Mouse (Mus musculus) thymus, postnatal 10 days (tissue): ENCODE measurements around the gene Ifna7.
"Not testable (repeated sequence)": the region's sequence is repeated elsewhere in the genome, so short reads cannot be mapped to it uniquely, and the experiment has no call there.

ENCODE experiments used
- DNase-seq, 2 experiments: peaks; one replicate each; pipeline ENCODE4 v3.0.0; 2021; ENCODE audit warnings: low spot score in 2 of 2

The Ifna7 gene

DNA sequence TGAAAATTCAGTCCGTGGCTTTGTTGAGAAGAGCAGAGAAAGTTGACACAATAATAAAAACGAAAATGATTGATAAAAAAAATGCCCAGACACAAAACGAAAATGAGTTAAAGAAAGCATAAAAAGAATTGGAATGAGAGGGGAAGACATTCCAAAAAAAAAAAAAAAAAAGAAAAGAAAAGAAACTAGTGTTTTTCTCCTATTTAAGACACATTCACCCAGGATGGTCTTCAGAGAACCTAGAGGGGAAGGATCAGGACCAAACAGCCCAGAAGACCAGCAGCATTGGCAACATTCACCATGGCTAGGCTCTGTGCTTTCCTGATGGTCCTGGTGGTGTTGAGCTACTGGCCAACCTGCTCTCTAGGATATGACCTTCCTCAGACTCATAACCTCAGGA lies at the start of gene Ifna7:
Gene Ifna7, plus strand, starts transcription at position 301 of the 400 bp plus-strand sequence.
- DNase-seq, result no peak

DNA sequence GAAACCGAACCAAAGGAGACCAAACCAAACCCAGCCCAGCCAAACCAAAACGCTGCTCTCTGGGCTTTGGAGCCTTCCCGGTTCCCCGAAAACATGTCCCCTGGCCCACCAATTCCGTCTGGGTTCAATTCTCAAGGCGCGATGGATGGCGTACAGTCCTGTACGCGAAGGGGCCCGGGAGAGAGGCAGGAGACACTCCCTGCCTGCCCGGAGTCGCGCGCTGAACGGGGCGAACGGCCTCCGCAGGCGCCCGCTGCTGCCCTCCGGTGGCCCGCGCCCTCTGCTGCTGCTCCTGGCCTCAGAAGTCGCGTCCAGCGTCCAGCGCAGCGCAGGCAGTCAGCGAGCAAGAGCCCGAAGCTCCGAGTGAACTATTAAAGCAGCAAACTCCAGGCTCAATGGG lies 42.5 kb upstream of the Ifna7 start, which contains the start of gene Gm13290:
Gene Gm13290, plus strand, starts transcription at position 301 of the 400 bp plus-strand sequence.
- DNase-seq, result not testable (repeated sequence)

DNA sequence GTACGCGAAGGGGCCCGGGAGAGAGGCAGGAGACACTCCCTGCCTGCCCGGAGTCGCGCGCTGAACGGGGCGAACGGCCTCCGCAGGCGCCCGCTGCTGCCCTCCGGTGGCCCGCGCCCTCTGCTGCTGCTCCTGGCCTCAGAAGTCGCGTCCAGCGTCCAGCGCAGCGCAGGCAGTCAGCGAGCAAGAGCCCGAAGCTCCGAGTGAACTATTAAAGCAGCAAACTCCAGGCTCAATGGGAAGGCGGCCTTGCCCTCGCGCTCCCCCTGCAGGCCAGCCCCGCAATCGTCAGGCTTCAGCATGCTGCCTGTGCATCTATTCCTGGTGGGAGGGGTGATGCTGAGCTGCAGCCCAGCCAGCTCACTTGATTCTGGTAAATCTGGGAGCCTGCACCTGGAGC lies 39.4 kb upstream of the Ifna7 start, which contains the start of gene Gm13289:
Gene Gm13289, plus strand, starts transcription at position 301 of the 400 bp plus-strand sequence.
- DNase-seq, result not testable (repeated sequence)

DNA sequence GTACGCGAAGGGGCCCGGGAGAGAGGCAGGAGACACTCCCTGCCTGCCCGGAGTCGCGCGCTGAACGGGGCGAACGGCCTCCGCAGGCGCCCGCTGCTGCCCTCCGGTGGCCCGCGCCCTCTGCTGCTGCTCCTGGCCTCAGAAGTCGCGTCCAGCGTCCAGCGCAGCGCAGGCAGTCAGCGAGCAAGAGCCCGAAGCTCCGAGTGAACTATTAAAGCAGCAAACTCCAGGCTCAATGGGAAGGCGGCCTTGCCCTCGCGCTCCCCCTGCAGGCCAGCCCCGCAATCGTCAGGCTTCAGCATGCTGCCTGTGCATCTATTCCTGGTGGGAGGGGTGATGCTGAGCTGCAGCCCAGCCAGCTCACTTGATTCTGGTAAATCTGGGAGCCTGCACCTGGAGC lies 36.5 kb upstream of the Ifna7 start, which contains the start of gene Gm13272:
Gene Gm13272, plus strand, starts transcription at position 301 of the 400 bp plus-strand sequence.
- not testable (repeated sequence) for DNase-seq

DNA sequence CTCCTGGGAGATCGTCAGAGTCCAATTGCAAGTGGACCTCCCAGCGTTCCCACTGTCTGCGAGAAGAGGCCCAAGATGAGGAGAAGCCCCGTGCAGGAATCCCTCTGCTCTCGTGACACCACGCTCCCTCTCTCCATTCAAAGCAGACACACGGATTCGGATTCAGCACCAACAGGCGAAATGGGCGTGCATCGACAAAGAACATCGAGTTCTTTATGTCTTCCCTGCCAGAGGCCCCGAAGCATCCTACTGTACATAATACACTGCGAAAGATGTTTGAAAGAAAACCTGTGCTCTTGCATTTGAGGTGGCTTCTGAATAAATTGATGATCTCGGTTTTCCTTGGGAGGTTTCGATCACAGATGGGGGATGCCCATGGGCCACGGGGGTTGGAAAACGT lies 35.7 kb upstream of the Ifna7 start:
- not testable (repeated sequence) for DNase-seq

DNA sequence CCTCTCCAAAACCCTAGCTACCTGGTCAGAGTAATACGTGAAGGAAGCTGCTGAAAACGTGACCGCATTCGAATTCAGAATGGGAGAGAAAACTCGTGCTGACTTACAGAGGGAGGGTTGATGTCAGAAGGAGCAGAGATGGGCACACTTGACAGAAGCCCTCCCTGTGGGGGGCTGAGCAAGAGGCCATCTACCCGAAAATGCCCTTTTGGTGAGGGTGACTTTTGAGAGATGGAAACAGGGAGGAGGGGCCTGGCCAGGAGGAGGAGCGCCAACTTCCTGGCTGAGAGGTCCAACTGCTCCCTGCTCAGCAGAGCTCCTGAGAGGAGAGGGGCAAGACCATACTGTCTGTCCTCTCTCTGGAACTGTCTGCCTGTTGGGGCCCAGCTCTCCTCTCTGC lies 34.2 kb upstream of the Ifna7 start, which contains the start of gene Ifnz:
Gene Ifnz, plus strand, starts transcription at position 301 of the 400 bp plus-strand sequence.
- DNase-seq, result not testable (repeated sequence)

DNA sequence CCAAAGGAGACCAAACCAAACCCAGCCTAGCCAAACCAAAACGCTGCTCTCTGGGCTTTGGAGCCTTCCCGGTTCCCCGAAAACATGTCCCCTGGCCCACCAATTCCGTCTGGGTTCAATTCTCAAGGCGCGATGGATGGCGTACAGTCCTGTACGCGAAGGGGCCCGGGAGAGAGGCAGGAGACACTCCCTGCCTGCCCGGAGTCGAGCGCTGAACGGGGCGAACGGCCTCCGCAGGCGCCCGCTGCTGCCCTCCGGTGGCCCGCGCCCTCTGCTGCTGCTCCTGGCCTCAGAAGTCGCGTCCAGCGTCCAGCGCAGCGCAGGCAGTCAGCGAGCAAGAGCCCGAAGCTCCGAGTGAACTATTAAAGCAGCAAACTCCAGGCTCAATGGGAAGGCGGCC lies 33.7 kb upstream of the Ifna7 start:
- DNase-seq, result not testable (repeated sequence)

DNA sequence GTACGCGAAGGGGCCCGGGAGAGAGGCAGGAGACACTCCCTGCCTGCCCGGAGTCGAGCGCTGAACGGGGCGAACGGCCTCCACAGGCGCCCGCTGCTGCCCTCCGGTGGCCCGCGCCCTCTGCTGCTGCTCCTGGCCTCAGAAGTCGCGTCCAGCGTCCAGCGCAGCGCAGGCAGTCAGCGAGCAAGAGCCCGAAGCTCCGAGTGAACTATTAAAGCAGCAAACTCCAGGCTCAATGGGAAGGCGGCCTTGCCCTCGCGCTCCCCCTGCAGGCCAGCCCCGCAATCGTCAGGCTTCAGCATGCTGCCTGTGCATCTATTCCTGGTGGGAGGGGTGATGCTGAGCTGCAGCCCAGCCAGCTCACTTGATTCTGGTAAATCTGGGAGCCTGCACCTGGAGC lies 30.6 kb upstream of the Ifna7 start, which contains the start of gene Gm13276:
Gene Gm13276, plus strand, starts transcription at position 301 of the 400 bp plus-strand sequence.
- not testable (repeated sequence) for DNase-seq

DNA sequence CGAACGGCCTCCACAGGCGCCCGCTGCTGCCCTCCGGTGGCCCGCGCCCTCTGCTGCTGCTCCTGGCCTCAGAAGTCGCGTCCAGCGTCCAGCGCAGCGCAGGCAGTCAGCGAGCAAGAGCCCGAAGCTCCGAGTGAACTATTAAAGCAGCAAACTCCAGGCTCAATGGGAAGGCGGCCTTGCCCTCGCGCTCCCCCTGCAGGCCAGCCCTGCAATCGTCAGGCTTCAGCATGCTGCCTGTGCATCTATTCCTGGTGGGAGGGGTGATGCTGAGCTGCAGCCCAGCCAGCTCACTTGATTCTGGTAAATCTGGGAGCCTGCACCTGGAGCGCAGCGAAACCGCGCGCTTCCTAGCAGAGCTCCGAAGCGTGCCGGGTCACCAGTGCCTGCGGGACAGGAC lies 27.6 kb upstream of the Ifna7 start, which contains the start of gene Gm13277:
Gene Gm13277, plus strand, starts transcription at position 231 of the 400 bp plus-strand sequence.
- peak; percentile 61 to 66 for DNase-seq

DNA sequence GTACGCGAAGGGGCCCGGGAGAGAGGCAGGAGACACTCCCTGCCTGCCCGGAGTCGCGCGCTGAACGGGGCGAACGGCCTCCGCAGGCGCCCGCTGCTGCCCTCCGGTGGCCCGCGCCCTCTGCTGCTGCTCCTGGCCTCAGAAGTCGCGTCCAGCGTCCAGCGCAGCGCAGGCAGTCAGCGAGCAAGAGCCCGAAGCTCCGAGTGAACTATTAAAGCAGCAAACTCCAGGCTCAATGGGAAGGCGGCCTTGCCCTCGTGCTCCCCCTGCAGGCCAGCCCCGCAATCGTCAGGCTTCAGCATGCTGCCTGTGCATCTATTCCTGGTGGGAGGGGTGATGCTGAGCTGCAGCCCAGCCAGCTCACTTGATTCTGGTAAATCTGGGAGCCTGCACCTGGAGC lies 24.8 kb upstream of the Ifna7 start, which contains the start of gene Gm13278:
Gene Gm13278, plus strand, starts transcription at position 301 of the 400 bp plus-strand sequence.
- DNase-seq, result not testable (repeated sequence)

DNA sequence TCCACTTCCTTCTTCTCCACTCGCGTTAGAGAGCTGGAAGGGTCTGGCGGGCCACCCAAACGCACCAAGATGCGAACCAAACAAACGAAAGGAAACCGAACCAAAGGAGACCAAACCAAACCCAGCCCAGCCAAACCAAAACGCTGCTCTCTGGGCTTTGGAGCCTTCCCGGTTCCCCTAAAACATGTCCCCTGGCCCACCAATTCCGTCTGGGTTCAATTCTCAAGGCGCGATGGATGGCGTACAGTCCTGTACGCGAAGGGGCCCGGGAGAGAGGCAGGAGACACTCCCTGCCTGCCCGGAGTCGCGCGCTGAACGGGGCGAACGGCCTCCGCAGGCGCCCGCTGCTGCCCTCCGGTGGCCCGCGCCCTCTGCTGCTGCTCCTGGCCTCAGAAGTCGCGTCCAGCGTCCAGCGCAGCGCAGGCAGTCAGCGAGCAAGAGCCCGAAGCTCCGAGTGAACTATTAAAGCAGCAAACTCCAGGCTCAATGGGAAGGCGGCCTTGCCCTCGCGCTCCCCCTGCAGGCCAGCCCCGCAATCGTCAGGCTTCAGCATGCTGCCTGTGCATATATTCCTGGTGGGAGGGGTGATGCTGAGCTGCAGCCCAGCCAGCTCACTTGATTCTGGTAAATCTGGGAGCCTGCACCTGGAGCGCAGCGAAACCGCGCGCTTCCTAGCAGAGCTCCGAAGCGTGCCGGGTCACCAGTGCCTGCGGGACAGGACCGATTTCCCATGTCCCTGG lies 21.9 kb upstream of the Ifna7 start, which contains the start of gene Gm13275:
Gene Gm13275, plus strand, starts transcription at position 552 of the 740 bp plus-strand sequence.
- DNase-seq, result peak; percentile 57 to 69

DNA sequence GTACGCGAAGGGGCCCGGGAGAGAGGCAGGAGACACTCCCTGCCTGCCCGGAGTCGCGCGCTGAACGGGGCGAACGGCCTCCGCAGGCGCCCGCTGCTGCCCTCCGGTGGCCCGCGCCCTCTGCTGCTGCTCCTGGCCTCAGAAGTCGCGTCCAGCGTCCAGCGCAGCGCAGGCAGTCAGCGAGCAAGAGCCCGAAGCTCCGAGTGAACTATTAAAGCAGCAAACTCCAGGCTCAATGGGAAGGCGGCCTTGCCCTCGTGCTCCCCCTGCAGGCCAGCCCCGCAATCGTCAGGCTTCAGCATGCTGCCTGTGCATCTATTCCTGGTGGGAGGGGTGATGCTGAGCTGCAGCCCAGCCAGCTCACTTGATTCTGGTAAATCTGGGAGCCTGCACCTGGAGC lies 18.9 kb upstream of the Ifna7 start, which contains the start of gene Gm13279:
Gene Gm13279, plus strand, starts transcription at position 301 of the 400 bp plus-strand sequence.
- DNase-seq, result not testable (repeated sequence)

DNA sequence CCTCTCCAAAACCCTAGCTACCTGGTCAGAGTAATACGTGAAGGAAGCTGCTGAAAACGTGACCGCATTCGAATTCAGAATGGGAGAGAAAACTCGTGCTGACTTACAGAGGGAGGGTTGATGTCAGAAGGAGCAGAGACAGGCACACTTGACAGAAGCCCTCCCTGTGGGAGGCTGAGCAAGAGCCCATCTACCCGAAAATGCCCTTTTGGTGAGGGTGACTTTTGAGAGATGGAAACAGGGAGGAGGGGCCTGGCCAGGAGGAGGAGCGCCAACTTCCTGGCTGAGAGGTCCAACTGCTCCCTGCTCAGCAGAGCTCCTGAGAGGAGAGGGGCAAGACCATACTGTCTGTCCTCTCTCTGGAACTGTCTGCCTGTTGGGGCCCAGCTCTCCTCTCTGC lies 16.7 kb upstream of the Ifna7 start, which contains the start of gene Gm13285:
Gene Gm13285, plus strand, starts transcription at position 301 of the 400 bp plus-strand sequence.
- DNase-seq, result not testable (repeated sequence)

DNA sequence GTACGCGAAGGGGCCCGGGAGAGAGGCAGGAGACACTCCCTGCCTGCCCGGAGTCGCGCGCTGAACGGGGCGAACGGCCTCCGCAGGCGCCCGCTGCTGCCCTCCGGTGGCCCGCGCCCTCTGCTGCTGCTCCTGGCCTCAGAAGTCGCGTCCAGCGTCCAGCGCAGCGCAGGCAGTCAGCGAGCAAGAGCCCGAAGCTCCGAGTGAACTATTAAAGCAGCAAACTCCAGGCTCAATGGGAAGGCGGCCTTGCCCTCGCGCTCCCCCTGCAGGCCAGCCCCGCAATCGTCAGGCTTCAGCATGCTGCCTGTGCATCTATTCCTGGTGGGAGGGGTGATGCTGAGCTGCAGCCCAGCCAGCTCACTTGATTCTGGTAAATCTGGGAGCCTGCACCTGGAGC lies 13.1 kb upstream of the Ifna7 start, which contains the start of gene Gm13287:
Gene Gm13287, plus strand, starts transcription at position 301 of the 400 bp plus-strand sequence.
- not testable (repeated sequence) for DNase-seq

DNA sequence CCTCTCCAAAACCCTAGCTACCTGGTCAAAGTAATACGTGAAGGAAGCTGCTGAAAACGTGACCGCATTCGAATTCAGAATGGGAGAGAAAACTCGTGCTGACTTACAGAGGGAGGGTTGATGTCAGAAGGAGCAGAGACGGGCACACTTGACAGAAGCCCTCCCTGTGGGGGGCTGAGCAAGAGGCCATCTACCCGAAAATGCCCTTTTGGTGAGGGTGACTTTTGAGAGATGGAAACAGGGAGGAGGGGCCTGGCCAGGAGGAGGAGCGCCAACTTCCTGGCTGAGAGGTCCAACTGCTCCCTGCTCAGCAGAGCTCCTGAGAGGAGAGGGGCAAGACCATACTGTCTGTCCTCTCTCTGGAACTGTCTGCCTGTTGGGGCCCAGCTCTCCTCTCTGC lies 10.8 kb upstream of the Ifna7 start, which contains the start of gene Gm13288:
Gene Gm13288, plus strand, starts transcription at position 301 of the 400 bp plus-strand sequence.
- DNase-seq, result not testable (repeated sequence)

DNA sequence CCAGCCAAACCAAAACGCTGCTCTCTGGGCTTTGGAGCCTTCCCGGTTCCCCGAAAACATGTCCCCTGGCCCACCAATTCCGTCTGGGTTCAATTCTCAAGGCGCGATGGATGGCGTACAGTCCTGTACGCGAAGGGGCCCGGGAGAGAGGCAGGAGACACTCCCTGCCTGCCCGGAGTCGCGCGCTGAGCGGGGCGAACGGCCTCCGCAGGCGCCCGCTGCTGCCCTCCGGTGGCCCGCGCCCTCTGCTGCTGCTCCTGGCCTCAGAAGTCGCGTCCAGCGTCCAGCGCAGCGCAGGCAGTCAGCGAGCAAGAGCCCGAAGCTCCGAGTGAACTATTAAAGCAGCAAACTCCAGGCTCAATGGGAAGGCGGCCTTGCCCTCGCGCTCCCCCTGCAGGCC lies 10.3 kb upstream of the Ifna7 start:
- not testable (repeated sequence) for DNase-seq

DNA sequence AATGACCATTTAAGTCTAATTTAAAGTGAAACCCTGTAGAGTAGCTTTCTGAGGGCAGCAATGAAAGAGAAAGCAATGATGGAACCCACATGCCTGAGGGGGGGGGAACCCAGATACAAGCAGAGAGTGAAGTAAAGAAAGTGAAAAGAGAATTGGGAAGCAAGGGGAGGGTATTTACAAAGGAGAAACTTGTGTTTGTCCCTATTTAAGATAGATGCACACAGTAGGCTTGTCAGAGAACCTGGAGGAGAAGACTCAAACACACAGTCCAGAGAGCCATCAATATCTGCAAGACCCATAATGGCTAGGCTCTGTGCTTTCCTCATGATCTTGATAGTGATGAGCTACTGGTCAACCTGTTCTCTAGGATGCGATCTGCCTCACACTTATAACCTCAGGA lies 3.6 kb downstream of the Ifna7 start, which contains the start of gene Ifna11:
Gene Ifna11, plus strand, starts transcription at position 301 of the 400 bp plus-strand sequence.
- no peak for DNase-seq

DNA sequence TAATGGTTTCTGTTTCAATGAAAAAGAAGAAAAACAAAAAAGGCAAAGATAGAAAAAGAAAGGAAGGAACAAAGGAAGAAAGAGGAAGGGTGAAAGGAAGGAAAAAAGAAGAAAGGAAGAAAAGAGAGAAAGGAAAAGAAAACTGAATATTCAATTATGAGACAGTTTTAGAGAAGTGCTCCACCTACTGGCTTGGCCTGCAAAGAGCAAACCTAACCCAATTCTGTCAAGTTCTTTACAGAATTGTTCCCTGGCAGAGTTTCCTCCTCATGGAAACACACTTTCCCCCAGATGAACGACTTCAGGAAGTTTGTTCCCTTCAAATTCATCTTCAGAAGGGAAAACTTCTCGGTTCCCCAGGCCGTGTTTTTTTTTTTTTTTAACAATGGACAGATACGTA lies 7.0 kb downstream of the Ifna7 start:
- peak in 1 of 2 experiments; percentile 22 for DNase-seq

DNA sequence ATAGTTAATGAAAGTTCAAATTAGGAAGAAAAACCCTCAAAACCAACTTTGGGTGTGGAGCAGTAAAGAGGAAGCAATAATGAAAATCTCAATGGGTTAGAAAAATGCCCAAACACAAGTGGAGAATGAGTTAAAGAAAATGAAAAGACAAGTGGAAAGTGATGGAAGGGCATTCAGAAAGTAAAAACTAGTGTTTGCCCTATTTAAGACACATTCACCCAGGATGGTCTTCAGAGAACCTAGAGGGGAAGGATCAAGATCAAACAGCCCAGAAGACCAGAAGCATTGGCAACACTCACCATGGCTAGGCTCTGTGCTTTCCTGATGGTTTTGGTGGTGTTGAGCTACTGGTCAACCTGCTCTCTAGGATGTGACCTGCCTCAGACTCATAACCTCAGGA lies 11.1 kb downstream of the Ifna7 start, which contains the start of gene Ifna6:
Gene Ifna6, plus strand, starts transcription at position 301 of the 400 bp plus-strand sequence.
- not testable (repeated sequence) for DNase-seq

DNA sequence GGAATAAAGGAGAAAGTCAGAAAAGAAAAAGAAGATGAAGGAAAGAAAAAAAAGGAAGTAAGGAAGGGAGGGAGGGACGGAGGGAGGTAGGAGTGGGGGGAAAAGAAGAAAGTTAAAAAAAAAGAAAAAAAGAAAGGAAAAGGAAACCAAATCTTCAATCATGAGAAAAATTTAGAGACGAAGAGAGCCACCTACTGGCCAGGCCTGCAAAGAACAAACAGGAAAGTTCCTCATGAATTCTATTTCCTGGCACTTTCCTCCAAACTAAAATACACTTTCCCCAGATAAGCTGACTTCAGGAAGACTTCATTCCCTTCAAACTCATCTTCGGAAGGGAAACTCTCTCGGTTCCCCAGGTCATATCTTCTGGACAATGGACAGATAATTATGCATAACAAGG lies 14.5 kb downstream of the Ifna7 start:
- DNase-seq, result peak in 1 of 2 experiments; percentile 32

DNA sequence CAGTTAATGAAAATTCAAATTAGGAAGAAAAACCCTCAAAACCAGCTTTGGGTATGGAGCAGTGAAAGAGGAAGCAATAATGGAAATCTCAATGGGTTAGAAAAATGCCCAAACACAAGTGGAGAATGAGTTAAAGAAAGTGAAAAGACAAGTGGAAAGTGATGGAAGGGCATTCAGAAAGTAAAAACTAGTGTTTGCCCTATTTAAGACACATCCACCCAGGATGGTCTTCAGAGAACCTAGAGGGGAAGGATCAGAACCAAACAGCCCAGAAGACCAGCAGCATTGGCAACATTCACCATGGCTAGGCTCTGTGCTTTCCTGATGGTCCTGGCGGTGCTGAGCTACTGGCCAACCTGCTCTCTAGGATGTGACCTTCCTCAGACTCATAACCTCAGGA lies 19.2 kb downstream of the Ifna7 start, which contains the start of gene Ifna5:
Gene Ifna5, plus strand, starts transcription at position 301 of the 400 bp plus-strand sequence.
- not testable (repeated sequence) for DNase-seq

DNA sequence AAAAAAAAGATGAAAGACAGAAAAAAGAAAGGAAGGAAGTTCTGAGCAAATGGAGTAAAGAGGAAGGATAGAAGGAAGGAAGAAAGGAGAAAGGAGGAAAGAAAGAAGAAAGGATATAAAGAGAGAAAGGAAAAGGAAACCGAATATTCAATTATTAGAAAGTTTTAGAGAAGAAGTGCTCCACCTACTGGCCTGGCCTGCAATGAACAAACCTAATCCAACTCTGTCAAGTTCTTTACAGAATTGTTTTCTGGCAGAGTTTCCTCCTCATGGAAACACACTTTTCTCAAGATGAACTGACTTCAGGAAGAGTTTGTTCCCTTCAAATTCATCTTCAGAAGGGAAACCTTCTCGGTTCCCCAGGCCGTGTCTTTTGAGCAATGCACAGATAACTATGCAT lies 22.8 kb downstream of the Ifna7 start:
- DNase-seq, result no peak
